Mouse (Mus musculus): ENCODE data around the gene Scin. TPM values are rescaled to one million over a fixed set of nuclear protein-coding genes. Genes with fewer than 3 reads are reported as not detected.

Gene Scin
- polyA plus RNA-seq, 2 experiments from 2014 or later, result 1.2 to 1.6 TPM

DNA sequence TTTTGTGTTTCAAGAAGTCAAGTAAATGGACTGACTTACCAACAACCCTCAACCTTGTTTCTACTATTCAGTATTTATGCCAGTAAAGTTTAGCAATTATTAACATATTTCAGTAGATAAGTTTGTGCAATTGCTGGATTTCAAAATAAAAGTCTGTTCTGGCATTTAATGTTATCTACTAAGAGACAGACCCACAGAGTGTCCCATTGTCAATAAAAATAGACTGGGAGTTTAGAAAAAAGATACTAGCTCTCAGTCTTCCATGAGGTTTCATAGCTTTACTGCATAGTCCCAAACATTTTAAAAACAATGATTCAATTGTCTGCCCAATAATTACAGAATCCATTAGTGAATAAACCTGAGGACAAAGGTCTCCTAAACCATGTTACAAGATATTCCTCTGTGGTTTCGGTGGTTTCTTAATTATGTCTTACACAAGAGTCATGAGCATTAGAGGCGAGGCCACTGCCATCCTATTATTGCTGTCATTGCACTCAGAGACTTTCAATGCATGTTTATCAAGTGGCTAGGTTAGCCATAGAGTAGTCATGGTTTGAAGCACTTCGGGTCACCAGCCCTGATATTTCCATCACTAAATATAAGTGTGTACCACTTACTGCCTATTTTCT, 110.9 kb downstream of the Scin start:
- ATAC-seq, result no peak

GRCm38 (mm10) chr12:40022344-40022743, 111.7 kb downstream of the Scin start:
- ATAC-seq, result no peak

GRCm38 (mm10) chr12:40017955-40018505, 116.0 kb downstream of the Scin start:
- peak; percentile 55 for ATAC-seq

GRCm38 (mm10) chr12:40016648-40017460, 117.2 kb downstream of the Scin start:
- peak; percentile 90 for ATAC-seq

DNA sequence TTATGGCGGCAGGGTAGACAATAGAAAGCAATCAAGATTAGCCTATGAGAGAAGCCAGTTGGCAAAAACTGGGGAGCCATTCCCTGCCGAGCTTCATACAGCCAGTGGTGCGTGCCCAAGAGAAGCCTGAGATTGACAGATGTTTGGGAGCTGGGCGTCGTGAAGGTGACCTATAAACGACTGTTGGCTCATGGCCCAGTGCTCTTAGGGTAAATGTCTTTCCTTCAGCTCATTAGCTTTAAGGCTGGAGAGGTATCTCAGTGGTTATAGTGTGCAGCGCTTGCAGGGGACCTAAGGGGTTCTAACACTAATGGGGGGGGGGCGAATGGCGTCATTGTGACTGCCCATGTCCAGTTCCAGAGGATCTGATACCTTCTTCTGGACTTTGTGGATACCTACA, 118.0 kb downstream of the Scin start:
- ATAC-seq, result no peak

- no peak for ATAC-seq
These were observed 124.2 kb downstream of the Scin start for GRCm38 (mm10) chr12:40009866-40010265.

Other genes starting within 250 kb of the Scin start
- 10 to 100 TPM; 77.0 to 82.7 TPM for gene Arl4a, start 96.2 kb downstream of the Scin start, polyA plus RNA-seq (2017; shearing (Covaris generic))
- under 1 TPM in 1 of 2 experiments, not detected in 1; 0.63 TPM for gene Lsmem1, start 65.3 kb upstream of the Scin start, polyA plus RNA-seq (2017; shearing (Covaris generic))
- 10 to 100 TPM; 51.8 to 63.0 TPM for gene Ifrd1, start 114.3 kb upstream of the Scin start, polyA plus RNA-seq (2017; shearing (Covaris generic))